Mouse (Mus musculus): ENCODE data around the gene Prkab1. TPM values are rescaled to one million over a fixed set of nuclear protein-coding genes. Genes with fewer than 3 reads are reported as not detected.
A peak's percentile ranks its signal among the peaks of the same experiment; 100 is the strongest.

The Prkab1 gene
- polyA plus RNA-seq (2016; fragmentation: Nextera tagmentation; extraction: Ambion mirVana), result 58.5 and 62.5 TPM in 2 replicates

DNA sequence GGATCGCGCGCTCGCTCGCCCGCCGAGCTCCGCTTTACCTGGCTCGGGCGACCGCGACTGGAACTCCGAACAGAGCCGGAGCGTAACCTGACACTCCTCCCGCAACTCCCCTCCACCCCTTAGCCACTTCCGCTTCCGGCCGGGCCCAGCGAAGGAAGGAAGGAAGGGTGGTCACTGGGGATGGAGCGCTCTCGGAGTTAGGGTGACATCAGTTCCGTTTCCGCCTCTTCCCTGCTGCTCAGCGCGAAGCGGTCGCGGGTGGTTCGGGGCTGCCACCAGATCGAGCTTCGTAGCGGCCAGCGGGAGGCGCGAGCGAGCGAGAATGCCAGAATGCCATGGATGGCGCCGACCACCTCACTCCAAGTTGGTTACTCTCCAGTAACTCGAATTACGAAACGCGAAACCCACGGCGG is at the start of gene Prkab1:
Gene Prkab1 (minus strand): TSS at position 182 of the 413 bp plus-strand sequence.
- H3K36me3 ChIP-seq (replicated peaks), result peaks cover 29% of the 10 kb centered on the region
- peak within 1 kb of the TSS; percentile 80 for H3K4me3 ChIP-seq (replicated peaks)
- H3K9me3 ChIP-seq, result no peaks in the 10 kb centered on the region
- H3K27me3 ChIP-seq, result peaks cover 4% of the 10 kb centered on the region
- H3K9ac ChIP-seq, result peak within 1 kb of the TSS; percentile 82
- H3K4me2 ChIP-seq, result peak within 1 kb of the TSS; percentile 90
- peak; percentile 97 for ATAC-seq (ENCODE audit: low FRiP score)
- under 1% methylated on average over 46 of the region's 46 CpGs for WGBS
- peaks cover 16% of the 10 kb centered on the region for H3K4me1 ChIP-seq
- H3K27ac ChIP-seq, result peak within 1 kb of the TSS; percentile 84

- no peak overlapping the region for H3K4me3 ChIP-seq (replicated peaks)
- no peaks in the 10 kb centered on the region for H3K27me3 ChIP-seq
- H3K36me3 ChIP-seq (replicated peaks), result no peaks in the 10 kb centered on the region
- H3K27ac ChIP-seq, result no peak overlapping the region
- ATAC-seq (ENCODE audit: low FRiP score), result no peak
- WGBS, result 92% methylated on average over 4 of the region's 4 CpGs
- no peaks in the 10 kb centered on the region for H3K4me1 ChIP-seq
- no peak overlapping the region for H3K4me2 ChIP-seq
- H3K9me3 ChIP-seq, result no peaks in the 10 kb centered on the region
- H3K9ac ChIP-seq, result no peak overlapping the region
Measured at GRCm38 (mm10) chr5:116069618-116070017, 45.3 kb upstream of the Prkab1 start.

GRCm38 (mm10) chr5:116052826-116053225 is 28.5 kb upstream of the Prkab1 start:
- no peak for ATAC-seq (ENCODE audit: low FRiP score)
- WGBS, result 52% methylated on average over 6 of the region's 6 CpGs
- no peak overlapping the region for H3K4me2 ChIP-seq
- no peaks in the 10 kb centered on the region for H3K27me3 ChIP-seq
- H3K9ac ChIP-seq, result no peak overlapping the region
- H3K36me3 ChIP-seq (replicated peaks), result no peaks in the 10 kb centered on the region
- no peaks in the 10 kb centered on the region for H3K9me3 ChIP-seq
- H3K4me1 ChIP-seq, result no peaks in the 10 kb centered on the region
- no peak overlapping the region for H3K4me3 ChIP-seq (replicated peaks)
- H3K27ac ChIP-seq, result no peak overlapping the region

DNA sequence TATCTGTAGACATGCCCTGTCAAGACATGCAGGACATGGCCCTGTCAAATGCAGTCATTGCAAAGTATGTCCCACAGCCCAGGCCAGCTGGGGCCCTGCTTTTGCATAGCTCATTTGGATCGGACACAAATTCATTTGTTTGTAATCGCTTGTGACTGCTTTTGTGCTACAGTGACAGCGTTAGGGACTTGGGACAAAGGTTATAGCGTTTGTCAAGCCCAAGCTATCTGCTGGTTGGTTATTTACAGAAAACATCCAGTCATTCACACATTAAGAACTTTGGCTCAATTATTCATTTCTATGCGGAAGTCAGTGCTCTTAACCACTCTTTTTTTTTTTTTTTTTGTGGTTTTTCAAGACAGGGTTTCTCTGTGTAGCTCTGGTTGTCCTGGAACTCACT is 27.9 kb upstream of the Prkab1 start:
- Histone ChIP-seq H3K27me3 (no peaks in the 10 kb centered on the region), H3K9me3 (no peaks in the 10 kb centered on the region), H3K4me3 (replicated peaks) (no peak overlapping the region), H3K9ac (no peak overlapping the region), H3K36me3 (replicated peaks) (no peaks in the 10 kb centered on the region), H3K4me1 (no peaks in the 10 kb centered on the region), H3K4me2 (no peak overlapping the region), H3K27ac (no peak overlapping the region)
- WGBS, result 78% methylated on average over 5 of the region's 5 CpGs
- no peak for ATAC-seq (ENCODE audit: low FRiP score)

DNA sequence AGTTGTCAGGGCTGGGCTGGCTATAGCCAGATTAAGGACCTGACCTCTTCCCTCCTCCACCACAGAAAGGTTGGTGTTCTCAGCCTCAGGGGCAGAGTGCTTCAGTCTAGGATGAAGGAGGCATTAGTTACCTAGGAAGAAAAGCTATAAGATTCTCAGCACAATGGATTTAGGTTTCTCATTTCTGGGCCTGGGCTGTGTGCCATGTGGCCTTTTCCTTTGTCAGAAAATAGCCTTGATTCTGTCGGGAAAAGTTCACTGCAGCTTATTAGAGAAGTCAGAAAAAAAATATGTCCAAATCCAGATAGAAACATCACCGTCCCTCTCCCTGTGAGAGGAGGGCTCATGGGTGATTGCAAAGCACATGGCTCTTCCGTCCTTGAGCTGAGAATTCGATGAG is 25.5 kb upstream of the Prkab1 start:
- H3K4me1 ChIP-seq, result no peaks in the 10 kb centered on the region
- no peak overlapping the region for H3K27ac ChIP-seq
- no peaks in the 10 kb centered on the region for H3K9me3 ChIP-seq
- H3K4me3 ChIP-seq (replicated peaks), result no peak overlapping the region
- H3K9ac ChIP-seq, result no peak overlapping the region
- no peaks in the 10 kb centered on the region for H3K27me3 ChIP-seq
- no peak for ATAC-seq (ENCODE audit: low FRiP score)
- no peak overlapping the region for H3K4me2 ChIP-seq
- no peaks in the 10 kb centered on the region for H3K36me3 ChIP-seq (replicated peaks)
- WGBS, result 90% methylated on average over 4 of the region's 4 CpGs

GRCm38 (mm10) chr5:116048321-116048720 is 24.0 kb upstream of the Prkab1 start:
- Histone ChIP-seq H3K27ac (no peak overlapping the region), H3K36me3 (replicated peaks) (no peaks in the 10 kb centered on the region), H3K9me3 (no peaks in the 10 kb centered on the region), H3K4me2 (no peak overlapping the region), H3K27me3 (no peaks in the 10 kb centered on the region), H3K9ac (no peak overlapping the region), H3K4me1 (no peaks in the 10 kb centered on the region), H3K4me3 (replicated peaks) (no peak overlapping the region)
- WGBS, result 95% methylated on average over 3 of the region's 3 CpGs
- ATAC-seq (ENCODE audit: low FRiP score), result no peak

DNA sequence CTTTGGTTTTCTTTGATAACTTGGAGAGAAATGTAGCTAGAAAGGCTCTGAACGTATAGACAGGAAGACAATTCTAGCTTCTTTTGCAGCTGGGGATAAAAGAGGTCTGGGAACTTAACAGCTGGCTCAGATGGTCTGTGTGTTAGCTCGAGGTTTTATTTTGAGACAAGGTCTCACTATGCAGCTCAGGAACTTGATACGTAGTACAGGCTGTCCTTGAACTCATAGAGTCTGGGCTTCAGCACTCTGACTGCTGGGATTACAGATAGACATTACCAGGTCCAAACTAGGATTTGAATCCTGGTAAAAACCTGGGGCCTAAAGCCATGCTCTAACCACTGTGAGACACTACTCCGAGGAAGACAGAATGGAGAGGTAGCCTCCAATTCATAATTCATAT is 21.9 kb upstream of the Prkab1 start:
- H3K4me2 ChIP-seq, result no peak overlapping the region
- 84% methylated on average over 4 of the region's 4 CpGs for WGBS
- H3K4me1 ChIP-seq, result no peaks in the 10 kb centered on the region
- H3K27ac ChIP-seq, result no peak overlapping the region
- no peak overlapping the region for H3K4me3 ChIP-seq (replicated peaks)
- no peaks in the 10 kb centered on the region for H3K27me3 ChIP-seq
- H3K9ac ChIP-seq, result no peak overlapping the region
- no peaks in the 10 kb centered on the region for H3K9me3 ChIP-seq
- ATAC-seq (ENCODE audit: low FRiP score), result no peak
- no peaks in the 10 kb centered on the region for H3K36me3 ChIP-seq (replicated peaks)

GRCm38 (mm10) chr5:116045581-116045980 is 21.3 kb upstream of the Prkab1 start:
- no peak for ATAC-seq (ENCODE audit: low FRiP score)
- WGBS, result 87% methylated on average over 8 of the region's 8 CpGs
- Histone ChIP-seq H3K27me3 (0 out of 2 replicates have a peak, but pooled peaks cover 2% of the 10 kb centered on the region), H3K9me3 (no peaks in the 10 kb centered on the region), H3K27ac (no peak overlapping the region), H3K4me3 (replicated peaks) (no peak overlapping the region), H3K36me3 (replicated peaks) (no peaks in the 10 kb centered on the region), H3K9ac (no peak overlapping the region), H3K4me2 (no peak overlapping the region), H3K4me1 (no peaks in the 10 kb centered on the region)

DNA sequence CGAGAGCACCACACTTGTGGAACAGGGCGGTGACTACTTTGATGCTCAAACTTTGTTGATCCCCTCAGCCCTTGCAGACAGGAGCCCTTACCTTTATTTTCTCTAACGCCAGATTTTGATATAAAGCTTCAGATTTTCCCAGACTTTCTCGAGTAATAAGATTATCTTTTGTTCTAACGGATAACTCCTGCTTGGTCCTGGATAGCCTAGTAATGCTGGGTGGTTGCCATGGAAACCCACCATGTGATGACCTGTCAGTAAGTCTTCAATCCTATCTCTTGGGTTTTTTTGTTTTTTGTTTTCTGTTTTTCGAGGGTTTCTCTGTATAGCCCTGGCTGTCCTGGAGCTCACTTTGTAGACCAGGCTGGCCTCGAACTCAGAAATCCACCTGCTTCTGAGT is 17.9 kb upstream of the Prkab1 start:
- Histone ChIP-seq H3K4me1 (peaks cover 3% of the 10 kb centered on the region; the same call in 1 of the 2 replicates), H3K27ac (no peak overlapping the region), H3K9ac (no peak overlapping the region), H3K27me3 (0 out of 2 replicates have a peak, but pooled peaks cover 12% of the 10 kb centered on the region), H3K36me3 (replicated peaks) (no peaks in the 10 kb centered on the region), H3K9me3 (no peaks in the 10 kb centered on the region), H3K4me3 (replicated peaks) (no peak overlapping the region), H3K4me2 (no peak overlapping the region)
- 63% methylated on average over 7 of the region's 7 CpGs for WGBS
- no peak for ATAC-seq (ENCODE audit: low FRiP score)

GRCm38 (mm10) chr5:116039706-116040105 is 15.4 kb upstream of the Prkab1 start:
- H3K4me2 ChIP-seq, result no peak overlapping the region
- H3K4me3 ChIP-seq (replicated peaks), result no peak overlapping the region
- H3K9ac ChIP-seq, result no peak overlapping the region
- no peak overlapping the region for H3K27ac ChIP-seq
- H3K27me3 ChIP-seq, result peaks cover 18% of the 10 kb centered on the region; the same call in 1 of the 2 replicates
- no peaks in the 10 kb centered on the region for H3K9me3 ChIP-seq
- H3K36me3 ChIP-seq (replicated peaks), result no peaks in the 10 kb centered on the region
- no peak for ATAC-seq (ENCODE audit: low FRiP score)
- WGBS, result 35% methylated on average over 11 of the region's 11 CpGs
- H3K4me1 ChIP-seq, result peaks cover 9% of the 10 kb centered on the region

- ATAC-seq (ENCODE audit: low FRiP score), result no peak
- H3K9me3 ChIP-seq, result no peaks in the 10 kb centered on the region
- no peak overlapping the region for H3K9ac ChIP-seq
- no peak overlapping the region for H3K4me3 ChIP-seq (replicated peaks)
- no peak overlapping the region for H3K27ac ChIP-seq
- 69% methylated on average over 11 of the region's 12 CpGs for WGBS
- H3K27me3 ChIP-seq, result peaks cover 23% of the 10 kb centered on the region
- H3K4me2 ChIP-seq, result no peak overlapping the region
- peaks cover 9% of the 10 kb centered on the region for H3K4me1 ChIP-seq
- no peaks in the 10 kb centered on the region for H3K36me3 ChIP-seq (replicated peaks)
Measured at GRCm38 (mm10) chr5:116037731-116038130, 13.4 kb upstream of the Prkab1 start.

DNA sequence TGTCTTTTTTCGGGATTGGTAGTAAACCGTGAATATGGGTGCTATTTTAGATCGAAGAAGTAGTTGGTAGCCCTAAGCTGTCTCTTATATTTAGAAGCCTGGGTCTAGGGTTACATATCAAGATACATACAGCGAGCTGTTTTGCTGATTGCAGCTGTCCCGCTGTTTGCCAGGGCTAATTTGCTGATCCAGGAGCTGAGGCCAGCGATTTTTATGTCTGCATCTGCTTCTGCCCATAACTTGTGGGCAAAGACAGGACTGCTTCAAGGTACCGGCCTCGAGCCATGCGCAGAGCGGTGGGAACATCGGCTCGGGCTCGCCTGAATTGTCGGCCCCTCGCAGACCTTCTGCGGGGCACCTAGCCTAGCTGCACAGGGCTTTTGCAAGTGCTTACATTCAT is 12.2 kb upstream of the Prkab1 start:
- WGBS, result 56% methylated on average over 16 of the region's 16 CpGs
- Histone ChIP-seq H3K4me2 (no peak overlapping the region), H3K9ac (no peak overlapping the region), H3K27ac (no peak overlapping the region), H3K4me3 (replicated peaks) (no peak overlapping the region), H3K9me3 (no peaks in the 10 kb centered on the region), H3K27me3 (peaks cover 29% of the 10 kb centered on the region), H3K36me3 (replicated peaks) (no peaks in the 10 kb centered on the region), H3K4me1 (peaks cover 9% of the 10 kb centered on the region)
- no peak for ATAC-seq (ENCODE audit: low FRiP score)

DNA sequence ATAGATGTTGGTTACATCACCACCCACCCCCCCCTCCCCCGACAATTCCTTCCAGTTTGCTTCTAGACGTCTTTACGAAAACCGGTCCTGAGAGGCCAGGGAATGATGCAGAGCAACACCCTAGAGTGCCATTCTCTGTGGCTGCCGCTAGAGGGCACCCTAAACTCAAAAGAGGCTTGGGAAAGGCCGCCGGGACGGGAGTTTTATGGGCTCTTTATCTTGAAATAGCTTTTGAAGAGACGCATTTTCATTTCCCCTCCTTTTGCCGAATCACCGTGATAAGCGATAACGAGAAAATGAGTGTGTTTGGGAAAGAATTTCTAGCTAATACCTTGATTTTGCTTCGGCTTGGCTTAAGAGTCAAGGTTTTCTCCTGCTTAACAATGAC is 6.9 kb upstream of the Prkab1 start:
- Histone ChIP-seq H3K27me3 (peaks cover 22% of the 10 kb centered on the region), H3K9ac (no peak overlapping the region), H3K27ac (no peak overlapping the region), H3K4me2 (peak overlapping the region; percentile 40), H3K4me1 (peaks cover 4% of the 10 kb centered on the region), H3K36me3 (replicated peaks) (no peaks in the 10 kb centered on the region), H3K9me3 (no peaks in the 10 kb centered on the region), H3K4me3 (replicated peaks) (no peak overlapping the region)
- 0 out of 2 replicates have a peak, but pooled peaks have one; percentile 20 for ATAC-seq (ENCODE audit: low FRiP score)
- 4% methylated on average over 14 of the region's 14 CpGs for WGBS
